Mouse (Mus musculus): ENCODE data around the gene Klf7.
"Not testable (repeated sequence)": the region's sequence is repeated elsewhere in the genome, so short reads cannot be mapped to it uniquely, and the experiment has no call there.

Gene Klf7

GRCm38 (mm10) chr1:64121559-64122465, at the start of gene Klf7:
Gene Klf7 (minus strand): TSS chr1:64122282.
- DNase-seq (ENCODE audit: low spot score): peak; percentile 89

DNA sequence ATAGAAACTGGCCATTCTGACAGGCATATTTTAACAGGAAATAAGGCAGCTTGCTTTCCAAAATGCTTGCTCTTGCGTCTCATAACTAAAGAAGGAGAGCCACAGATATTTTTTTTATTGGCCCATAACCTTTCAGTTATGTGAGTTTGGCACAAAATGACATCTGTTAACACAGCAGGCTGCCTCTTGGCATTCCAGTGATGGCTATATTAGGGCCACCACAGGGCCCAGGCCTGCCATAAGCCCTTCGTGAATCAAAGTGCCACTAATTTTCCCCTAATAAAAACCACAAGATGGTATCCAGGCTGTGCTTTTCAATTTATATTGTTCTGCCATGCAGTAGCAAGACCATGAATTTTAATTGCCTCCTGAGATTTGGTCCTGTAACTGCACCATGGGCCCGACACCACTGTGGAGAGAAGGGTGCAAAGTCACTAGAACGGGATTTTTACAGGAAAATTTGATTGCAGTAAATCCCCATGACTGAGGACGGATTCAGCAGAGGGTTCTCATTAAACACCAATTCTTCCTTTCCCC, 42.5 kb upstream of the Klf7 start:
- DNase-seq (ENCODE audit: low spot score): no peak

GRCm38 (mm10) chr1:64158766-64159165, 36.7 kb upstream of the Klf7 start:
- DNase-seq (ENCODE audit: low spot score): no peak

DNA sequence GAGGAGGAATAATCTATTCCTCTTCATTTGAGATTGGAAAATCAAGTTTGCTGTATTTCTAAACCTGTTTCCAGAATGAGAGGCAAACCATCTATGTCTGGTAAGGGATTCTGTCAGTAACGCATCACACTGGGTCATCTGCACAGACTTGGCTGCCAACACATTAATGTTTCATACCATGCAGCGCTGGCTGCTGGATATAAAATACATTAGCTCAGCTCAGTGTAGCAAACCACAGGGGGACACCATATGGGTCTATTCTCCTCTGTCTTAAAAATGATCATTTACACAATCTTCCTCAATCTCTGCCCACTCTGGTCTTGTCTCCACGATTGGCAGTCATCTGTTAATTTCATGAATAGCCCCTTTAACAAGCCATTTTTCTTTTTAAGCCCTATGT, 27.1 kb upstream of the Klf7 start:
- no peak for DNase-seq (ENCODE audit: low spot score)

DNA sequence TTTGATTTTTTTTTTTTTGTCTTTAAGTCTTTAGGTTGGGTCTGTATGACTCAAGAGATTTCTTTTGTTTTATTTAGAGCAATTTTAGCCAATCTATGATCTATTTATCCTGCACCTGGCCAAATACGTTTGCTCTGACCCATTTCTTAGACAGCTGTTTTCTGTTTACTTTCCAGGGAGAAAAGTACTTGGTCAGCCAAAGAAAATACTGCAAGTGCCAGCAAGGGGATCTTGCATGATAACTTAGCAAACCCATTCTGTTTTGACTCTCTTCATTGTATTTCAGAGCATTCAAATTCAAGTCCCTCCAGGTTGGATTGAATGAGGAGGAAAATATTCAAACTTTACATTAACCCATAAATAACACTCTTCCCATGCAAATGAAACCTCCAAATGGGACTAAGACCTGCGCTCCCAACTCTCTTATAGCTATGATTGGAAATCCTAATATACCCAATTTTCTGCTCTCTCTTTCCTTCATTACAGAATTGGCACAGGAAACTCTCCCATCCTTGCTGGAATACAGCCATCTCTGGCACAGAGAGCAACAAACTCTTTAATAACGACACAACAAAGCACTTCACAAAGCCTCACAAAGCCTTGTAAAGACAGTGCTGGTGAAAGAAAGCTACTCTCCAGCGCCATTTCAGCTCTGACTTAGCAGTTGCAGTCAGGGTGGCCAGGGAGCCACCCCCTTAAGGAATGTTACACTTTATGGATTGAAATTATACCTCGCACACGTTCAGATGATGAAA, 20.8 kb upstream of the Klf7 start:
- no peak for DNase-seq (ENCODE audit: low spot score)

DNA sequence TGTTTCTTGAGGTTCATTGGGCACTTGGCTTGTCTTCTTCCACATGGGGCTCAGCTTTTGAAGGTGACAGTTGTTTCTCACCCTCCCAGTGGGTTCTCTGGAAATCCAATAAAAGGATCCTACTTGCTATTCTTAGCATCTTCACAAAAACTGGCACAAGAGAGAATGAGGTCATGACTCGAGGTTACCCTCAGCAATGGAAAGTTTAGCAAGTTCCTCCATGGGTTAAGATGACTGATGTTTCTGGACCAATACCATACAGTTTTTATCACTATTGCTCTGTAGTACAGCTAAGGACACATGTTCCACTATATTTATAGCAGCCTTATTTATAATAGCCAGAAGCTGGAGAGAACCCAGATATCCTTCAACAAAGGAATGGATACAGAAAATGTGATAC, 12.4 kb upstream of the Klf7 start:
- no peak for DNase-seq (ENCODE audit: low spot score)

DNA sequence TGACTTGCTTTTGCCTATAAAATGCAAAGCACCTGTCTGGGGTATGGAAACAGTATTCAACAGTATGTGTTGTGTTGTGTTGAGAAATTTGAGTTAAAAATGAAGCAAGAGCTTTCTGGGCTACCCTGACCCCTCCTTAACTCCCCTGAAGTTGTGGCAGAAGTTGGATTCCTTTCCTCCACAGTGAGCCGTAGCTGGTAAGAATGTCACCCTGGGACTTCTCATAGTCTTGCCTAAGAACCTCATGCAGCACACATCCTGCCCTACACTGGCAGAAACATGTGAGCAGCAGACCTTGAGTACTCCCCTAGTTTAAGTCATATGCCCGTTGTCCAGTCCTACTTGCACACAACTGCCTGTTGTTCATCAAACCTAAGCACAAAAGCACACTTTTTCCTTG, 4.7 kb upstream of the Klf7 start:
- no peak for DNase-seq (ENCODE audit: low spot score)

GRCm38 (mm10) chr1:64122466-64122830, 366 bp upstream of the Klf7 start:
- no peak for DNase-seq (ENCODE audit: low spot score)

GRCm38 (mm10) chr1:64120811-64121515, 1.1 kb downstream of the Klf7 start:
- no peak for DNase-seq (ENCODE audit: low spot score)

GRCm38 (mm10) chr1:64120421-64120810, 1.7 kb downstream of the Klf7 start:
- DNase-seq (ENCODE audit: low spot score): no peak

GRCm38 (mm10) chr1:64119851-64120250, 2.2 kb downstream of the Klf7 start:
- DNase-seq (ENCODE audit: low spot score): no peak

- DNase-seq (ENCODE audit: low spot score): no peak
Measured at GRCm38 (mm10) chr1:64119358-64119794, 2.7 kb downstream of the Klf7 start.

GRCm38 (mm10) chr1:64118285-64119170, 3.6 kb downstream of the Klf7 start:
- DNase-seq (ENCODE audit: low spot score): no peak

- no peak for DNase-seq (ENCODE audit: low spot score)
Measured at GRCm38 (mm10) chr1:64117478-64118284, 4.4 kb downstream of the Klf7 start.

DNA sequence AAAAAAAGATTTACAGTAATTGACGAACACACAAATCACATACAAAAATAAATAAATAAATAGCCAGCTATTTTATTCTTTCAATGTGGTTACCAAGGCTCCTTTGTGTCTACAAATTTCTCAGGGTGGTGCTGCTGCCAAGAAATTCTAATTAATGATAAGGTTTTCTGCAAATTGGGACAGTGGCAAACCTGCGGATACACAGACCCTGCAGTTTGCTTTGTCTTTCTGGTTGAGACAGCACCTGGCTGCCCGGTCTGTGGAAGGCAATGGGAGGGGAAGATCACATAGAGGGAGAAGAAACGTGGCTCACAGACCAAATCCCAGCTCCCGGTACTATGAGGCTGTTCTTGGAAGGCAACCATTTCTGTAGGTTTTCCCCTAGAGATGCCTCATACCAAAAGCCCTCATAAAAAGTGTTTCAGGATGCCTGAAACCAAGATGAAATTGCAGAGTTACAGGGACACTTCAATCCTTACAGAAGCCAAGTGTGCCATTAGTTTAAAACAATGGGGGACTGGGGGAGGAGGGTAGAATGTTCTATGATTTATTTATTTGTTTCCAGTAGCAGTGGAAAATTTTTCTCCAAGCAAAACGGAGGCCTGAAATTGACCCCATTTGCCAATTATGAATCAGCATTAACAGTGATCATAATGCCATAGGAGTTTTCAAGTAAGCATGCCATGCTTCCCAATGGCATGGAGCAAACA, 5.2 kb downstream of the Klf7 start:
- DNase-seq (ENCODE audit: low spot score): no peak

DNA sequence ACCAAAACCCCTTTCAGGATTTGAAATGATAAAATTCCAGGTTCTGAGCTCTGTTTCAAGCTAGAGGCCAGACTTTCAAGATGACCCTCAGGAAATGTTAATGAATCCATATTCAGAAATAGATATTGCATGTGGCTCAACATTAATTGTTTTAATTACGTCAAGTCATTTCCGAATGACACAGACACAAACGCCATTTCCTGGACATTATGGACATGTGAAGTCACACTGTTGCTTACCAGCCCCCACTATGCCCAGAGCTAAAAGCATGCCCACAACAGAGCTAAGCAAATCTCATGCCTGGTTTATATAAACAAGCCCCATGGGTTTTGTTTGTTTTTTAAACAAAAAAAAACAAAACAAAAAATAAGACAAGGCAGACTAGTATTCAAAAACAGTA, 7.5 kb downstream of the Klf7 start:
- DNase-seq (ENCODE audit: low spot score): no peak

DNA sequence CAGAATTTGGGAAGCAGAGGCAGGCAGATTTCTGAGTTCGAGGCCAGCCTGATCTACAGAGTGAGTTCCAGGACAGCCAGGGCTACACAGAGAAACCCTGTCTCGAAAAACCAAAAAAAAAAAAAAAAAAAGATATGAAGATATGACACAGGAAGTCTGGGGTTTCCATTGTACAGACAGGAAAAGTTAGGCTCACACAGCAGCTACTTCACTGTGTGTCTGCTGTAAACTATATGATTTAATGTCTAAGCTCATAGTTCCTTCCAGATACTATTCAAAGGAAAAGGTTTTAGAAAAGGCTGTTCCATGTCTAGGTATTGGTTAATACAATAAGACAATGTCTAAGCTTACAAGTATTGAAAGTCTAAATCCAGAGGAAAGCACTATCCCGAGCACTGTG, 13.4 kb downstream of the Klf7 start:
- not testable (repeated sequence) for DNase-seq (ENCODE audit: low spot score)

- DNase-seq (ENCODE audit: low spot score): no peak
Measured at GRCm38 (mm10) chr1:64107526-64107925, 14.6 kb downstream of the Klf7 start.

DNA sequence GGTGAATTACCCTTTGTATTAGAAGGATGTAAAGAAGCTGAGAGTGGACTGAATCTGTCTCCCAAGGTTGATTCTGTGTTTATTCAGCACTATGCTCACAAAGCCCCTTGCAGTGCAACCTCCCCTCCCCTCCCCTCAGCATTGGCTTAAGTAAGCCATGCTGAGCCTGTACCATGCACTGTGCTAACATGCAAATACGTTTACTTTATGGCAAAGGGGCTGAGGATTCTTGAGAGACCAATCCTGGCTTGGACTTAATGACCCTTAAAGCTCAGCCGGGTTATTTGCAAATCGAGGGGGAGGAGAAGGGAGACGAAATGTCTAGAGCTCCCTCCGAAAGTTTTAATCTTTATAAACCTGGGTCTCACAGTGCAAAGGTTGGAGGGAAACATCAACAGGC, 16.0 kb downstream of the Klf7 start:
- DNase-seq (ENCODE audit: low spot score): no peak

DNA sequence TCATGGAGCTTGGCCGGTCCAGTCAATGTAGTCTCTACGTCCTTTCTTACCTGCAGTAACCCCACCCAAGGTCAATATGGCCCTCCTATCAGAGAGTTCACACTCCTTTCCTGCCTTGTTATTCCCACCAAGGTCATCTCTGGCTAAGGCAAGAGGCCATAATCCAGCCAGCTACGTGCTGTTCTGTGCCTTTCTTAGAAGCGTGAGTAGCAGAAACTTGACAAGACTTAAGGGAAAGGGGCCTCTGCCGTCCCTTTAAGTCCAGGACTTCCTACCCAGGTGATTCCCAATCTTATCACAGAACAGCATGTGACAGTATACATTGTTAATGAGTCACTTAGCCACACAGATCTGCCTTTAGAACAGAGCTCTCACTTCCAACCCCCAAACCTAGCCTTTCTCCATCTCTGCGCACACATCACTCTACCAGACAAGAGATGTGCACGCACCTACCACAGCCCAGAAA, 16.9 kb downstream of the Klf7 start:
- DNase-seq (ENCODE audit: low spot score): no peak
